Mouse (Mus musculus): ENCODE measurements at regions not wholly inside any gene's neighbourhood (a gene's known extent, or its start where the extent isn't known, plus 50 kb on each side); places are given as distances from the start of the nearest gene placed in this dataset.

DNA sequence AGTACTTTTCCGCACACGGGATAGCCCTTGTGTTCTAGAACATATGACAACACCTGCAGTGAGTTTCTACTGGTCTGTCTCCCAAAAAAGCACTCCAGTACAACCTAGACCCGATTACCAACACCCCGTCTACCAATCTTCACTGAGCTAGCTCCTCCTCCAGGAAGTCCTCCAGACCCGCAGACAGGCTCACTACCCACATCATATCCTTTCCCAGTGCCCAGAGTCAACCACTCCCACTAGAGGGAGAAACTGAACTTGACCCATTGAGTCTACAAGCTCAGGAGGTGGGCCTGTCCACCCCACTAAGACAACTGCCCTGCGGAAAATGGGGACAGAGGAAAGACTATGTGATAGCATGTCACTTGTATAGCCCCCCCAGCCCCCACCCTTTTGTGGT, 51.2 kb upstream of the Ppp1r26 start:
- Histone ChIP-seq H3K9ac (no peak overlapping the region), H3K4me2 (replicated peaks) (no peak overlapping the region), H3K4me1 (replicated peaks; ENCODE audit: control insufficient read depth, insufficient read depth, low read length) (peaks cover 7% of the 10 kb centered on the region), H3K27me3 (ENCODE audit: control insufficient read depth, insufficient read depth, low read length) (no peaks in the 10 kb centered on the region), H3K9me3 (ENCODE audit: control insufficient read depth, low read length) (no peaks in the 10 kb centered on the region), H3K4me3 (replicated peaks; ENCODE audit: low read length) (no peak overlapping the region), H3K27ac (no peak overlapping the region), H3K36me3 (replicated peaks; ENCODE audit: control insufficient read depth, insufficient read depth) (no peaks in the 10 kb centered on the region)
- ATAC-seq (ENCODE audit: low FRiP score) (no peak), DNase-seq (ENCODE audit: low spot score) (no peak)
- 91% methylated on average over 6 of the region's 6 CpGs for WGBS
